Mouse (Mus musculus) midbrain, embryonic 16.5 days (tissue): ENCODE results near the gene Kalrn. TPM values are rescaled to one million over a fixed set of nuclear protein-coding genes. Genes with fewer than 3 reads are reported as not detected.

Source experiments
- ATAC-seq: fragments of 200-750 bp; cut with Nextera tagmentation; 2 replicates; pipeline ENCODE4 v1.8.0; 2017; ENCODE audit warnings: moderate TSS enrichment
- H3K27ac ChIP-seq: fragments of 300-500 bp; sonication (generic); 2 replicates; pipeline ENCODE4 v1.5.1; 2014; ENCODE audit warnings: mild to moderate bottlenecking, low read length, mixed read lengths
- H3K27me3 ChIP-seq: fragments of 300-500 bp; sonication (generic); 2 replicates; pipeline ENCODE4 v1.6.1; 2014; ENCODE audit warnings: low read depth, low read length, mixed read lengths; ENCODE audit not compliant: control insufficient read depth, insufficient read depth
- H3K36me3 ChIP-seq: fragments of 300-500 bp; sonication (generic); 2 replicates; pipeline ENCODE4 v1.6.1; 2014; ENCODE audit warnings: mild to moderate bottlenecking, low read length, moderate library complexity, mixed read lengths; ENCODE audit not compliant: control insufficient read depth, insufficient read depth
- H3K4me1 ChIP-seq: fragments of 300-500 bp; sonication (generic); 2 replicates; pipeline ENCODE4 v1.6.1; 2014; ENCODE audit warnings: mild to moderate bottlenecking, low read length, mixed read lengths; ENCODE audit not compliant: control insufficient read depth, insufficient read depth
- H3K4me2 ChIP-seq: fragments of 300-500 bp; sonication (generic); 2 replicates; pipeline ENCODE4 v1.6.1; 2014; ENCODE audit warnings: mild to moderate bottlenecking, low read length, mixed read lengths
- H3K4me3 ChIP-seq: fragments of 300-500 bp; sonication (generic); 2 replicates; pipeline ENCODE4 v1.5.1; 2014; ENCODE audit warnings: low read depth, mild to moderate bottlenecking, low read length, moderate library complexity, mixed read lengths
- H3K9ac ChIP-seq: fragments of 300-500 bp; sonication (generic); 2 replicates; pipeline ENCODE4 v1.6.1; 2014; ENCODE audit warnings: low read depth, low read length, mixed read lengths
- H3K9me3 ChIP-seq: fragments of 300-500 bp; sonication (generic); replicated peaks from 2 replicates; pipeline ENCODE4 v1.6.1; 2014; ENCODE audit warnings: mild to moderate bottlenecking, low read length, mixed read lengths; ENCODE audit not compliant: control insufficient read depth, poor library complexity, severe bottlenecking
- WGBS: fragments of 180-500 bp; shearing (Covaris S2); extraction: QIAGEN DNeasy Blood & Tissue Kit; methylation state at CpG from one replicate; pipeline ENCODE4 v1.1.7; 2014; 5-methylcytosine and 5-hydroxymethylcytosine counted together
- polyA plus RNA-seq: library from polyadenylated mRNA; unstranded; fragments of >200 nt; fragmentation: Nextera tagmentation; extraction: Ambion mirVana; gene quantifications from 2 replicates; pipeline ENCODE4 v1.2.1, GENCODE M21; 2015

Gene Kalrn
- polyA plus RNA-seq, result 31.3 and 33.2 TPM in 2 replicates

GRCm38 (mm10) chr16:34573151-34573802 lies at the start of gene Kalrn:
Gene Kalrn, minus strand, starts transcription at chr16:34573532.
- Histone ChIP-seq H3K9me3 (no peaks in the 10 kb centered on the region), H3K36me3 (no peaks in the 10 kb centered on the region), H3K4me3 (peak within 1 kb of the TSS; percentile 98), H3K27me3 (no peaks in the 10 kb centered on the region), H3K4me2 (peak within 1 kb of the TSS; percentile 95), H3K27ac (peak within 1 kb of the TSS; percentile 99), H3K9ac (peak within 1 kb of the TSS; percentile 99), H3K4me1 (peaks cover 30% of the 10 kb centered on the region)
- WGBS, result 1% methylated on average over 42 of the region's 84 CpGs
- peak; percentile 93 for ATAC-seq

- H3K27me3 ChIP-seq, result no peaks in the 10 kb centered on the region
- H3K4me1 ChIP-seq, result no peaks in the 10 kb centered on the region
- no peaks in the 10 kb centered on the region; the same call in 1 of the 2 replicates for H3K9me3 ChIP-seq
- H3K4me2 ChIP-seq, result no peak overlapping the region
- no peak overlapping the region for H3K27ac ChIP-seq
- no peak overlapping the region for H3K9ac ChIP-seq
- WGBS, result 68% methylated on average over 2 of the region's 2 CpGs
- H3K36me3 ChIP-seq, result no peaks in the 10 kb centered on the region
- H3K4me3 ChIP-seq, result no peak overlapping the region
- no peak for ATAC-seq
These were observed 40.7 kb upstream of the Kalrn start for GRCm38 (mm10) chr16:34614021-34614420.

GRCm38 (mm10) chr16:34610137-34610536 lies 36.8 kb upstream of the Kalrn start:
- Histone ChIP-seq H3K4me1 (no peaks in the 10 kb centered on the region), H3K27ac (no peak overlapping the region), H3K27me3 (no peaks in the 10 kb centered on the region), H3K9ac (no peak overlapping the region), H3K4me3 (no peak overlapping the region), H3K9me3 (no peaks in the 10 kb centered on the region; the same call in 1 of the 2 replicates), H3K36me3 (no peaks in the 10 kb centered on the region), H3K4me2 (no peak overlapping the region)
- ATAC-seq, result no peak
- WGBS, result 89% methylated on average over 1 of the region's 1 CpGs

GRCm38 (mm10) chr16:34605679-34606078 lies 32.3 kb upstream of the Kalrn start:
- no peaks in the 10 kb centered on the region for H3K9me3 ChIP-seq
- H3K36me3 ChIP-seq, result no peaks in the 10 kb centered on the region
- no peak overlapping the region for H3K9ac ChIP-seq
- H3K4me2 ChIP-seq, result no peak overlapping the region
- ATAC-seq, result no peak
- H3K27me3 ChIP-seq, result no peaks in the 10 kb centered on the region
- 36% methylated on average over 3 of the region's 3 CpGs for WGBS
- no peaks in the 10 kb centered on the region for H3K4me1 ChIP-seq
- H3K4me3 ChIP-seq, result no peak overlapping the region
- no peak overlapping the region for H3K27ac ChIP-seq

GRCm38 (mm10) chr16:34603854-34604253 lies 30.5 kb upstream of the Kalrn start:
- ATAC-seq, result no peak
- Histone ChIP-seq H3K9ac (no peak overlapping the region), H3K4me2 (no peak overlapping the region), H3K9me3 (0 out of 2 replicates have a peak, but pooled peaks cover 2% of the 10 kb centered on the region), H3K4me3 (no peak overlapping the region), H3K36me3 (no peaks in the 10 kb centered on the region), H3K27ac (no peak overlapping the region), H3K4me1 (no peaks in the 10 kb centered on the region), H3K27me3 (no peaks in the 10 kb centered on the region)
- 69% methylated on average over 6 of the region's 6 CpGs for WGBS

GRCm38 (mm10) chr16:34603076-34603475 lies 29.7 kb upstream of the Kalrn start:
- H3K4me1 ChIP-seq, result no peaks in the 10 kb centered on the region
- no peak overlapping the region for H3K9ac ChIP-seq
- H3K9me3 ChIP-seq, result 0 out of 2 replicates have a peak, but pooled peaks cover 2% of the 10 kb centered on the region
- no peak overlapping the region for H3K4me3 ChIP-seq
- no peak overlapping the region for H3K27ac ChIP-seq
- no peaks in the 10 kb centered on the region for H3K27me3 ChIP-seq
- no peak overlapping the region for H3K4me2 ChIP-seq
- H3K36me3 ChIP-seq, result no peaks in the 10 kb centered on the region
- no peak for ATAC-seq
- 81% methylated on average over 4 of the region's 4 CpGs for WGBS

- 78% methylated on average over 4 of the region's 4 CpGs for WGBS
- Histone ChIP-seq H3K36me3 (no peaks in the 10 kb centered on the region), H3K4me1 (no peaks in the 10 kb centered on the region), H3K27ac (no peak overlapping the region), H3K9ac (no peak overlapping the region), H3K4me2 (no peak overlapping the region), H3K9me3 (0 out of 2 replicates have a peak, but pooled peaks cover 2% of the 10 kb centered on the region), H3K4me3 (no peak overlapping the region), H3K27me3 (no peaks in the 10 kb centered on the region)
- ATAC-seq, result no peak
These were observed 28.6 kb upstream of the Kalrn start for GRCm38 (mm10) chr16:34601954-34602353.

GRCm38 (mm10) chr16:34595294-34595693 lies 22.0 kb upstream of the Kalrn start:
- no peak overlapping the region for H3K4me3 ChIP-seq
- no peaks in the 10 kb centered on the region for H3K27me3 ChIP-seq
- H3K27ac ChIP-seq, result no peak overlapping the region
- no peak overlapping the region for H3K9ac ChIP-seq
- no peaks in the 10 kb centered on the region for H3K4me1 ChIP-seq
- 0 out of 2 replicates have a peak, but pooled peaks cover 2% of the 10 kb centered on the region for H3K9me3 ChIP-seq
- no peaks in the 10 kb centered on the region for H3K36me3 ChIP-seq
- no peak overlapping the region for H3K4me2 ChIP-seq
- WGBS, result 41% methylated on average over 3 of the region's 3 CpGs
- ATAC-seq, result no peak

- Histone ChIP-seq H3K27ac (no peak overlapping the region), H3K36me3 (no peaks in the 10 kb centered on the region), H3K4me2 (no peak overlapping the region), H3K9me3 (0 out of 2 replicates have a peak, but pooled peaks cover under 1% of the 10 kb centered on the region), H3K9ac (no peak overlapping the region), H3K27me3 (no peaks in the 10 kb centered on the region), H3K4me3 (no peak overlapping the region), H3K4me1 (no peaks in the 10 kb centered on the region)
- 66% methylated on average over 8 of the region's 8 CpGs for WGBS
- ATAC-seq, result no peak
These were observed 21.4 kb upstream of the Kalrn start for GRCm38 (mm10) chr16:34594597-34595262.
